Mouse (Mus musculus): ENCODE results near the gene Nxn. TPM values are rescaled to one million over a fixed set of nuclear protein-coding genes. Genes with fewer than 3 reads are reported as not detected.

The Nxn gene
- polyA plus RNA-seq, 1 experiment from 2014 or later: 36.4 TPM

GRCm38 (mm10) chr11:76243811-76244546 is 155.0 kb downstream of the Nxn start:
- peak overlapping the region; percentile 72 for H3K4me3 ChIP-seq
- no peak for ATAC-seq (ENCODE audit: low read depth)
- WGBS: 3% methylated on average over 34 of the region's 34 CpGs
- H3K36me3 ChIP-seq: peaks cover 24% of the 10 kb centered on the region
- no peaks in the 10 kb centered on the region for H3K9me3 ChIP-seq
- H3K27me3 ChIP-seq: no peaks in the 10 kb centered on the region
- H3K4me1 ChIP-seq (replicated peaks): peaks cover 33% of the 10 kb centered on the region
- peak overlapping the region; percentile 88 for H3K9ac ChIP-seq
- H3K27ac ChIP-seq (replicated peaks): peak overlapping the region; percentile 86; the same call in 1 of the 2 replicates
- H3K4me2 ChIP-seq: peak overlapping the region; percentile 76

DNA sequence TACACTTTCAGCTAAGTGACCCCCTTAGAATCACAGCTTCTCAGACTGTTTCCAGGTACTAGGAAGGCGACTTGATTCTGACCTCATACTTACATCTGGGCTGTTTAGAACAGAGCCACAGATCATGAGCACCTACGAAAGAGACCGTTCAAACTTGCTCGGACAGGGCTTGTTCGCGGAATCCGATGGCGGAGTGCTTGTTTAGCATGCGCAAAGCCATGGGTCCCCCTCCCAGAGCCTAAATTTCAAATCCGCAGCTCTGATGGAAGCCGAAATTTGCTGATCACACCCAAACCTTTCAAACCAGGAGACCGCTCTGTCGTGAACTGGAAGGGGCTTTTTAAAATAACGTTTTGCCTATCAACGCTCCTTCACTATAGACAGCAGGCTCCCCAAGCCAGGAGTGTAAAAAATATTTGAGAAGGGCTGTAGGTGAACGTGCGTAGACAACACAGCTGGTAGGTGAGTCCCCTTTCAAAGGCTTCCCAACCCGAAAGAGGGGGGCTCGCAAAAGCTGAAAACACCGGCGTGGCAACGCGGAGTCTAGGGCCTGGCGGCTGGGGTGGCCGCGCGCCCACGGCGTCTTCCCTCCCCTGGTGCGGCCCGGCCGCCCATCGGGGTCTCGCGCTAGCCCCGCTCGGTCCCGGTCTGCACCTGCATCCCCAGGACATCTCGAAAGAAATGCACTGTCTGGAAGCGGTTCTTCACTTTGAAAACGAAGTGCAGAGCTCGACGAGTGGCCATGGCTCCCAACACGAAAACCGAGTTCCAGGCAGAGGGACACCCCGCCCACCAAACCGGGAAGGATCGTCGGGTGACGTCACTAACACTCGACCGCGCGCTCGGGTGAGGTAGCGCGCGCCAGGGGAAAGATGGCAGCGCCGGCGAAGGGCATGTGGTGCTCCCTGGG is 155.8 kb downstream of the Nxn start, which contains the start of the genes Mrm3 and Glod4:
Mrm3 (plus strand) TSS at position 815 of the 910 bp plus-strand sequence.
Glod4 (minus strand) TSS at position 825 of the 910 bp plus-strand sequence.
- H3K36me3 ChIP-seq: peaks cover 24% of the 10 kb centered on the region
- WGBS: under 1% methylated on average over 61 of the region's 61 CpGs
- H3K4me2 ChIP-seq: peak within 1 kb of the TSS; percentile 76
- peaks cover 33% of the 10 kb centered on the region for H3K4me1 ChIP-seq (replicated peaks)
- peak within 1 kb of the TSS; percentile 72 for H3K4me3 ChIP-seq
- peak; percentile 92 for ATAC-seq (ENCODE audit: low read depth)
- H3K27ac ChIP-seq (replicated peaks): peak within 1 kb of the TSS; percentile 86
- no peaks in the 10 kb centered on the region for H3K9me3 ChIP-seq
- no peaks in the 10 kb centered on the region for H3K27me3 ChIP-seq
- H3K9ac ChIP-seq: peak within 1 kb of the TSS; percentile 88

- 99% methylated on average over 2 of the region's 2 CpGs for WGBS
- no peaks in the 10 kb centered on the region for H3K27me3 ChIP-seq
- no peaks in the 10 kb centered on the region for H3K9me3 ChIP-seq
- H3K4me2 ChIP-seq: no peak overlapping the region
- peaks cover 47% of the 10 kb centered on the region for H3K36me3 ChIP-seq
- peaks cover 25% of the 10 kb centered on the region for H3K4me1 ChIP-seq (replicated peaks)
- H3K27ac ChIP-seq (replicated peaks): no peak overlapping the region
- no peak overlapping the region for H3K9ac ChIP-seq
- H3K4me3 ChIP-seq: no peak overlapping the region
- ATAC-seq (ENCODE audit: low read depth): no peak
Observed at GRCm38 (mm10) chr11:76239750-76240149, 159.2 kb downstream of the Nxn start.

GRCm38 (mm10) chr11:76236136-76236535 is 162.8 kb downstream of the Nxn start:
- no peaks in the 10 kb centered on the region for H3K27me3 ChIP-seq
- ATAC-seq (ENCODE audit: low read depth): no peak
- no peak overlapping the region for H3K27ac ChIP-seq (replicated peaks)
- H3K4me2 ChIP-seq: no peak overlapping the region
- no peak overlapping the region for H3K4me3 ChIP-seq
- 95% methylated on average over 3 of the region's 3 CpGs for WGBS
- H3K4me1 ChIP-seq (replicated peaks): no peaks in the 10 kb centered on the region
- peaks cover 77% of the 10 kb centered on the region for H3K36me3 ChIP-seq
- no peaks in the 10 kb centered on the region for H3K9me3 ChIP-seq
- no peak overlapping the region for H3K9ac ChIP-seq

DNA sequence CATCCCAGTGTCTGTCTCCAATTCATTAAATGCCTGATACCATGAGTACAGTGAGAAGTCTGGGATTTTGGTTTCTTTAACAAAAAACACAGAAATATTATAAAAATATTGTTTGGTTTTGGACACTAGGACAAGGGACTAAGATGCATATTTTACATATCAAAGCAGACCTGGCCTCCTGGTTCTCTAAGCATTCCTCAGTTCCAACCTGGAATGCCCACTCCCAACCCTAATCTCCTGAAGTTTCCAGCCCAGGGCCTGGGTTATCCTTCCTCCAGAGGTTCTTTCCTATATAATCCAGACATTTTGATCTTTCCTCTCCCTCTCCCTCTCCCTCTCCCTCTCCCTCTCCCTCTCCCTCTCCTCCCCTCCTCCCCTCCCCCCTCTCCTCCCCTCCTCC is 173.9 kb downstream of the Nxn start:
- no peak overlapping the region for H3K4me2 ChIP-seq
- H3K4me3 ChIP-seq: no peak overlapping the region
- H3K36me3 ChIP-seq: peaks cover 60% of the 10 kb centered on the region
- H3K27ac ChIP-seq (replicated peaks): no peak overlapping the region
- no peaks in the 10 kb centered on the region for H3K27me3 ChIP-seq
- no peak for ATAC-seq (ENCODE audit: low read depth)
- no peaks in the 10 kb centered on the region for H3K9me3 ChIP-seq
- no peak overlapping the region for H3K9ac ChIP-seq
- no peaks in the 10 kb centered on the region for H3K4me1 ChIP-seq (replicated peaks)

GRCm38 (mm10) chr11:76224631-76225030 is 174.3 kb downstream of the Nxn start:
- Histone ChIP-seq H3K4me1 (replicated peaks) (no peaks in the 10 kb centered on the region), H3K27ac (replicated peaks) (no peak overlapping the region), H3K4me3 (no peak overlapping the region), H3K4me2 (no peak overlapping the region), H3K9me3 (no peaks in the 10 kb centered on the region), H3K36me3 (peaks cover 65% of the 10 kb centered on the region), H3K9ac (no peak overlapping the region), H3K27me3 (no peaks in the 10 kb centered on the region)
- ATAC-seq (ENCODE audit: low read depth): no peak
- 93% methylated on average over 5 of the region's 5 CpGs for WGBS

DNA sequence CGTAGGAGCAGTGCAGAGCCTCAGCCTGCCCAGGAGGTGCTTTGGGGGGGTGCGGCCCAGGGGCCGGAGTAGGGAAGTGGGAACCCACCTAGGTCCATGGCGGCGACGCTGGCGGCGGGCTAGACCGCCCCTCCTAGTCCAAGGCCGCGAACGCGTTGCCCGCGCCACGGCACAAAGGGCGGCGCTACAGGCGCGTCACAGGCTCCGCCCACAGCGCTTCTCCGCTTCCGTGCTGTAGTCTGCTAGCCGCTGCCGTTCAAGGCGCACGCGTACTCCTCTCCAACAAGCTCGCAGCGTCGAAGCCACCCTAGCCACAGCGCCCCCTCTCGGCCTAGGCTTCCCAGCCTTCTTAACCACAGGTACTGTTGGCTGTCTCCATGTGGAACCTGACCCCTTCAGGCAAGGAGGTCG is 181.5 kb downstream of the Nxn start, which contains the start of the genes Dbil5 and Gemin4:
Dbil5 (plus strand) TSS at position 219 of the 411 bp plus-strand sequence.
Gemin4 (minus strand) TSS at position 275 of the 411 bp plus-strand sequence.
- peak within 1 kb of the TSS; percentile 75 for H3K4me2 ChIP-seq
- H3K4me1 ChIP-seq (replicated peaks): peaks cover 21% of the 10 kb centered on the region
- no peaks in the 10 kb centered on the region for H3K27me3 ChIP-seq
- peak within 1 kb of the TSS; percentile 95 for H3K9ac ChIP-seq
- under 1% methylated on average over 35 of the region's 35 CpGs for WGBS
- H3K27ac ChIP-seq (replicated peaks): peak within 1 kb of the TSS; percentile 92
- no peaks in the 10 kb centered on the region for H3K9me3 ChIP-seq
- H3K36me3 ChIP-seq: peaks cover 48% of the 10 kb centered on the region
- peak within 1 kb of the TSS; percentile 85 for H3K4me3 ChIP-seq
- peak; percentile 99 for ATAC-seq (ENCODE audit: low read depth)

GRCm38 (mm10) chr11:76216681-76217389 is 182.1 kb downstream of the Nxn start:
- no peaks in the 10 kb centered on the region for H3K27me3 ChIP-seq
- H3K9ac ChIP-seq: peak overlapping the region; percentile 95
- 3% methylated on average over 33 of the region's 33 CpGs for WGBS
- H3K4me2 ChIP-seq: peak overlapping the region; percentile 75
- H3K36me3 ChIP-seq: peaks cover 48% of the 10 kb centered on the region
- peak overlapping the region; percentile 92 for H3K27ac ChIP-seq (replicated peaks)
- peak overlapping the region; percentile 85 for H3K4me3 ChIP-seq
- H3K9me3 ChIP-seq: no peaks in the 10 kb centered on the region
- ATAC-seq (ENCODE audit: low read depth): peak; percentile 87
- H3K4me1 ChIP-seq (replicated peaks): peaks cover 21% of the 10 kb centered on the region

GRCm38 (mm10) chr11:76216049-76216540 is 182.8 kb downstream of the Nxn start:
- Histone ChIP-seq H3K4me2 (peak overlapping the region; percentile 75), H3K36me3 (peaks cover 47% of the 10 kb centered on the region), H3K27me3 (no peaks in the 10 kb centered on the region), H3K9me3 (no peaks in the 10 kb centered on the region), H3K27ac (replicated peaks) (no peak overlapping the region), H3K4me3 (peak overlapping the region; percentile 85), H3K9ac (no peak overlapping the region), H3K4me1 (replicated peaks) (peaks cover 21% of the 10 kb centered on the region)
- WGBS: 93% methylated on average over 5 of the region's 5 CpGs
- no peak for ATAC-seq (ENCODE audit: low read depth)

GRCm38 (mm10) chr11:76215011-76215410 is 183.9 kb downstream of the Nxn start:
- WGBS: 90% methylated on average over 2 of the region's 2 CpGs
- Histone ChIP-seq H3K9me3 (no peaks in the 10 kb centered on the region), H3K9ac (no peak overlapping the region), H3K27ac (replicated peaks) (no peak overlapping the region), H3K4me1 (replicated peaks) (peaks cover 21% of the 10 kb centered on the region), H3K27me3 (no peaks in the 10 kb centered on the region), H3K4me2 (no peak overlapping the region), H3K4me3 (no peak overlapping the region), H3K36me3 (peaks cover 48% of the 10 kb centered on the region)
- no peak for ATAC-seq (ENCODE audit: low read depth)

GRCm38 (mm10) chr11:76213841-76214240 is 185.1 kb downstream of the Nxn start:
- no peak for ATAC-seq (ENCODE audit: low read depth)
- WGBS: 31% methylated on average over 5 of the region's 5 CpGs
- H3K4me3 ChIP-seq: no peak overlapping the region

More at GRCm38 (mm10) chr11:76213841-76214240, 185.1 kb downstream of the Nxn start:
- no peak overlapping the region for H3K27ac ChIP-seq (replicated peaks)
- H3K27me3 ChIP-seq: no peaks in the 10 kb centered on the region
- peaks cover 49% of the 10 kb centered on the region for H3K36me3 ChIP-seq
- no peak overlapping the region for H3K9ac ChIP-seq
- no peak overlapping the region for H3K4me2 ChIP-seq
- no peaks in the 10 kb centered on the region for H3K9me3 ChIP-seq
- H3K4me1 ChIP-seq (replicated peaks): peaks cover 21% of the 10 kb centered on the region
